Mouse (Mus musculus) C2C12 (cell line): Measurements from ENCODE around the gene Defb36.

Source experiments
- CEBPB ChIP-seq: IDR thresholded peaks from one replicate; pipeline ENCODE4 v1.6.1; 2011; ENCODE audit warnings: low read depth, mild to moderate bottlenecking, control low read depth, moderate library complexity
- CTCF ChIP-seq: IDR thresholded peaks from one replicate; pipeline ENCODE4 v1.5.1; 2011; ENCODE audit not compliant: control insufficient read depth, insufficient read depth, insufficient read length
- MAX ChIP-seq: IDR thresholded peaks from one replicate; pipeline ENCODE4 v1.6.1; 2011; ENCODE audit warnings: mild to moderate bottlenecking, control low read depth
- MYOD1 ChIP-seq: IDR thresholded peaks from one replicate; pipeline ENCODE4 v1.6.1; 2011; ENCODE audit warnings: low read depth; ENCODE audit not compliant: control insufficient read depth, insufficient read length

DNA sequence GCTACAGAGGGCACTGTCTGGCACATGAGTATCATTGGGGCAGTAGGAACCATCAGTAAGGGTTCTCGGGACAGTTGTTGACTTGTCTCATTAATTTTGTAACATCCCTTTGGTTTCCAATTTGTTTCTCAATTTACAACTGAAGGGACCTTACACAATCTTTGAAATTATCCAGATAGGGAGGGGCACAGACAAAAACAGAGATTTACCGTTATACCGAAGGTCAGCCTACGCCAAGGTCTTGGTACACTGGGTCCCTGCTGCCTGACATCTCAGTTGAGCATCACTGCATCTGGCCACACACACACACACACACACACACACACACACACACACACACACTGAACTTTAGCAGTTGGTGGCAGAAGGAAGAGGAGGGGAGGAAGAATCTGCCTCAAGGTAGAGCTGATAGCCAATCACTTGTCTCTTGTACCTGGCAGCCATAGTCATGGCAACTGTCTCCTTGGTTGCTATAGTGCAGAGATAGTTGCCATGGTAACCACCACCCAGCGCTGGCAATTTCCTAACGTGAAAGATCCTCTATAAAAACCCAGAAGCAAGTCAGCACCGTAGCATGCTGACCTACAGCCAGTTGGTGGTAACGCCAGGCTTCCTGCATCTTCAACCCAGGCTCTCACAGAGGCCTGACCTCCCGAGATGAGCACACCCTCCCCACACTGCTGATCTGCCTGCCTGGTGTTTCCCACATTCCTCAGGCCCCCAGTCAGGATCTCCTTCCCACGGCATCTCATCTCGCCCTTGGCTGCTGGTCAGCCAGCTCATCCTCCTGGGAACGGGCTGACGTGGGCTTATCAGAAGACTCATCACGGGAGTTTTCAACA lies 50.0 kb downstream of the Defb36 start:
- TF ChIP-seq MAX (peak; percentile 54), CTCF (no peak), CEBPB (no peak), MYOD1 (peak; percentile 31)
